Comparison of ENCODE assay signal across 20 mouse cellular contexts in genomic region chr15:84378734-84379133, GRCm38 (mm10). TPM values are rescaled to one million over a fixed set of nuclear protein-coding genes. Genes with fewer than 3 reads are reported as not detected.
DNase-seq lines count a peak whose midpoint lies in the region; ATAC-seq and TF ChIP-seq lines count a peak whose summit lies in the region.
"Had no signal": no experiment of that assay in that cellular context is flagged by ENCODE, and none has a peak within 500 bp of the region (broad histone marks: within the 10 kb centered on the region; RNA-seq: fewer than 3 reads in every experiment).

No protein-coding gene starts in this region.

- H3K27ac ChIP-seq in forebrain, embryonic 10.5 days, result 0 out of 2 replicates have a peak overlapping the region, but pooled peaks have one; percentile 40
- H3K27ac ChIP-seq in forebrain, embryonic 11.5 days (ENCODE audit: low read depth, low read length), result no peak overlapping the region

- TF ChIP-seq POLR2A in myocyte (IDR thresholded peaks at IDR 0.05; ENCODE audit: insufficient read length, low read depth), result no peak

- peaks cover 7% of the 10 kb centered on the region; the same call in 1 of the 2 replicates for H3K4me1 ChIP-seq in forebrain, embryonic 10.5 days
- no peaks in the 10 kb centered on the region for H3K4me1 ChIP-seq in forebrain, embryonic 11.5 days (replicated peaks; ENCODE audit: control insufficient read depth, insufficient read depth, low read length)

- WGBS in forebrain, embryonic 10.5 days, result 87% methylated on average over 9 of the region's 9 CpGs
- 80% methylated on average over 9 of the region's 9 CpGs for WGBS in forebrain, embryonic 11.5 days

- no peak for DNase-seq in forebrain, embryonic 10.5 days (ENCODE audit: extremely low spot score, low spot score)
- no peak for DNase-seq in forebrain, embryonic 11.5 days (ENCODE audit: low spot score)
- peak; percentile 7 for DNase-seq in right cerebral cortex, postnatal 14 days
- DNase-seq in right cerebral cortex, postnatal 10 days (ENCODE audit: low spot score in 2 of 2), result no peak
- DNase-seq: adrenal gland, adult 2 months; adrenal gland, adult 8-10 months; adrenal gland, postnatal 10 days; adrenal gland, postnatal 14 days; adrenal gland, postnatal 25 days; adrenal gland, postnatal 36 days; B cell, adult 2 months; cerebellum, adult 11 months; cerebellum, adult 11-12 months; cerebellum, adult 18-20 months had no signal

- H3K36me3 ChIP-seq in forebrain, embryonic 10.5 days (replicated peaks), result no peaks in the 10 kb centered on the region
- no peaks in the 10 kb centered on the region for H3K36me3 ChIP-seq in forebrain, embryonic 11.5 days (ENCODE audit: control insufficient read depth, insufficient read depth, low read length)
- H3K36me3 ChIP-seq in myocyte (ENCODE audit: control insufficient read depth, insufficient read depth), result no peaks in the 10 kb centered on the region
- H3K36me3 ChIP-seq: G1E had no signal

- no peak overlapping the region for H3K9ac ChIP-seq in forebrain, embryonic 11.5 days (ENCODE audit: low read length)

- no peaks in the 10 kb centered on the region for H3K79me2 ChIP-seq in myocyte (ENCODE audit: control insufficient read depth, insufficient read depth)

- no peak overlapping the region for H3K4me3 ChIP-seq in forebrain, embryonic 10.5 days
- no peak overlapping the region for H3K4me3 ChIP-seq in forebrain, embryonic 11.5 days (ENCODE audit: low read depth, low read length)
- H3K4me3 ChIP-seq in myocyte, result no peak overlapping the region

- H3K4me2 ChIP-seq in forebrain, embryonic 11.5 days (ENCODE audit: low read depth, low read length, severe bottlenecking), result no peak overlapping the region
- H3K4me2 ChIP-seq in myocyte (ENCODE audit: low read depth), result no peak overlapping the region

- peaks cover 16% of the 10 kb centered on the region for H3K9me3 ChIP-seq in forebrain, embryonic 10.5 days
- peaks cover 4% of the 10 kb centered on the region; the same call in 1 of the 2 replicates for H3K9me3 ChIP-seq in forebrain, embryonic 11.5 days (ENCODE audit: control insufficient read depth, low read length)

- no peak for ATAC-seq in forebrain, embryonic 11.5 days (replicated peaks; ENCODE audit: low FRiP score)
- no peak for ATAC-seq in erythroblast, adult 5-6 weeks (replicated peaks; ENCODE audit: low FRiP score, poor library complexity, severe bottlenecking)
- ATAC-seq: activated CD4-positive, CD25-positive, alpha-beta regulatory T cell, adult 4 months; CD4-positive, CD25-positive, alpha-beta regulatory T cell, adult 4 months; Patski had no signal

- no peaks in the 10 kb centered on the region for H3K27me3 ChIP-seq in forebrain, embryonic 10.5 days (ENCODE audit: poor library complexity, severe bottlenecking)
- H3K27me3 ChIP-seq in forebrain, embryonic 11.5 days (ENCODE audit: control insufficient read depth, insufficient read depth, low read length), result no peaks in the 10 kb centered on the region
- no peaks in the 10 kb centered on the region for H3K27me3 ChIP-seq in myocyte (ENCODE audit: control insufficient read depth, insufficient read depth, insufficient read length)
- H3K27me3 ChIP-seq: Patski had no signal

- H3ac ChIP-seq in myocyte (ENCODE audit: control insufficient read depth, insufficient read length), result no peak overlapping the region

TF ChIP-seq in myocyte, 11 proteins besides CTCF, POLR2A, EP300 and RAD21:
- TF ChIP-seq E2F4 (IDR thresholded peaks at IDR 0.05; ENCODE audit: insufficient read depth), result no peak
- peak in 2 of 3 experiments; percentile 45 to 65 for TF ChIP-seq MYOG (IDR thresholded peaks at IDR 0.05; ENCODE audit: control insufficient read depth in 1 of 3, insufficient read depth in 1 of 3, insufficient read length in 2 of 3, low read depth in 2 of 3)
- peak in 2 of 3 experiments; percentile 43 to 54 for TF ChIP-seq MYOD1 (IDR thresholded peaks at IDR 0.05; ENCODE audit: control insufficient read depth in 1 of 3, insufficient read length in 2 of 3, low read depth in 2 of 3)
TF ChIP-seq in myocyte: peak in this region for 2.

RNA-seq across cellular contexts. Expression of gene Parvg, which starts 54.9 kb away (rescaled TPM):
- polyA plus RNA-seq in forebrain, embryonic 10.5 days (2016; fragmentation: Nextera tagmentation; extraction: Ambion mirVana), result 1.0 TPM in 2 replicates
- polyA plus RNA-seq in forebrain, embryonic 11.5 days (2014; fragmentation: Nextera tagmentation; extraction: Ambion mirVana), result 0.35 and 0.56 TPM in 2 replicates
- 0.95 TPM for polyA plus RNA-seq in myocyte (2012; fragmentation: generic; extraction: Trizol)
- 19.0 and 34.7 TPM in 2 replicates for total RNA-seq in erythroblast, adult 5-6 weeks (2015; ENCODE audit: low replicate concordance)
- 31.6 and 48.8 TPM in 2 replicates for total RNA-seq in erythroblast, adult 5-6 weeks (2017; ENCODE audit: low replicate concordance)
- total RNA-seq: G1E had no signal
- polyA plus RNA-seq: Patski had no signal
